Mouse (Mus musculus): ENCODE results near the gene 1700056E22Rik. TPM values are rescaled to one million over a fixed set of nuclear protein-coding genes. Genes with fewer than 3 reads are reported as not detected.

The 1700056E22Rik gene
- polyA plus RNA-seq, 1 experiment from 2014 or later: 0.43 TPM

- no peak overlapping the region for H3K9ac ChIP-seq
- H3K9me3 ChIP-seq (replicated peaks): no peaks in the 10 kb centered on the region
- 52% methylated on average over 6 of the region's 6 CpGs for WGBS (ENCODE audit: insufficient replicate concordance)
- no peaks in the 10 kb centered on the region for H3K36me3 ChIP-seq (replicated peaks)
- H3K27me3 ChIP-seq: no peaks in the 10 kb centered on the region
- H3K27ac ChIP-seq (replicated peaks): no peak overlapping the region
- no peak overlapping the region for H3K4me2 ChIP-seq
- ATAC-seq (ENCODE audit: insufficient read depth): no peak
- no peak overlapping the region for H3K4me3 ChIP-seq (replicated peaks)
- 0 out of 2 replicates have a peak, but pooled peaks cover 4% of the 10 kb centered on the region for H3K4me1 ChIP-seq (replicated peaks)
Measured at GRCm38 (mm10) chr1:184019042-184019721, 14.9 kb downstream of the 1700056E22Rik start.

- Histone ChIP-seq H3K4me1 (replicated peaks) (0 out of 2 replicates have a peak, but pooled peaks cover 4% of the 10 kb centered on the region), H3K9ac (no peak overlapping the region), H3K27ac (replicated peaks) (no peak overlapping the region), H3K27me3 (no peaks in the 10 kb centered on the region), H3K36me3 (replicated peaks) (no peaks in the 10 kb centered on the region), H3K4me2 (no peak overlapping the region), H3K4me3 (replicated peaks) (no peak overlapping the region), H3K9me3 (replicated peaks) (no peaks in the 10 kb centered on the region)
- 60% methylated on average over 2 of the region's 2 CpGs for WGBS (ENCODE audit: insufficient replicate concordance)
- no peak for ATAC-seq (ENCODE audit: insufficient read depth)
Measured at GRCm38 (mm10) chr1:184017606-184018005, 16.5 kb downstream of the 1700056E22Rik start.

- peak; percentile 36; the same call in 1 of the 2 replicates for ATAC-seq (ENCODE audit: insufficient read depth)
- no peak overlapping the region for H3K27ac ChIP-seq (replicated peaks)
- H3K4me2 ChIP-seq: no peak overlapping the region
- H3K4me3 ChIP-seq (replicated peaks): no peak overlapping the region
- H3K9ac ChIP-seq: no peak overlapping the region
- no peaks in the 10 kb centered on the region for H3K27me3 ChIP-seq
- no peaks in the 10 kb centered on the region for H3K9me3 ChIP-seq (replicated peaks)
- WGBS (ENCODE audit: insufficient replicate concordance): 46% methylated on average over 10 of the region's 10 CpGs
- 0 out of 2 replicates have a peak, but pooled peaks cover 4% of the 10 kb centered on the region for H3K4me1 ChIP-seq (replicated peaks)
- H3K36me3 ChIP-seq (replicated peaks): no peaks in the 10 kb centered on the region
Measured at GRCm38 (mm10) chr1:184015995-184016730, 17.9 kb downstream of the 1700056E22Rik start.

GRCm38 (mm10) chr1:184014091-184014490 lies 20.0 kb downstream of the 1700056E22Rik start:
- H3K36me3 ChIP-seq (replicated peaks): no peaks in the 10 kb centered on the region
- no peak overlapping the region for H3K27ac ChIP-seq (replicated peaks)
- WGBS (ENCODE audit: insufficient replicate concordance): 29% methylated on average over 3 of the region's 3 CpGs
- ATAC-seq (ENCODE audit: insufficient read depth): no peak
- no peaks in the 10 kb centered on the region for H3K27me3 ChIP-seq
- H3K9me3 ChIP-seq (replicated peaks): no peaks in the 10 kb centered on the region
- H3K4me1 ChIP-seq (replicated peaks): 0 out of 2 replicates have a peak, but pooled peaks cover 4% of the 10 kb centered on the region
- H3K4me2 ChIP-seq: no peak overlapping the region
- no peak overlapping the region for H3K9ac ChIP-seq
- no peak overlapping the region for H3K4me3 ChIP-seq (replicated peaks)

- Histone ChIP-seq H3K4me3 (replicated peaks) (no peak within 1 kb of the TSS), H3K36me3 (replicated peaks) (no peaks in the 10 kb centered on the region)
Measured at GRCm38 (mm10) chr1:184013106-184013505, 21.0 kb downstream of the 1700056E22Rik start, which contains the start of gene Dusp10. TSS of gene Dusp10 (plus strand) at chr1:184013302.

GRCm38 (mm10) chr1:184011311-184011710 lies 22.8 kb downstream of the 1700056E22Rik start:
- no peaks in the 10 kb centered on the region for H3K36me3 ChIP-seq (replicated peaks)
- no peak for ATAC-seq (ENCODE audit: insufficient read depth)
- H3K4me2 ChIP-seq: no peak overlapping the region
- H3K27me3 ChIP-seq: no peaks in the 10 kb centered on the region
- no peak overlapping the region for H3K9ac ChIP-seq
- no peaks in the 10 kb centered on the region for H3K4me1 ChIP-seq (replicated peaks)
- no peak overlapping the region for H3K4me3 ChIP-seq (replicated peaks)
- no peaks in the 10 kb centered on the region for H3K9me3 ChIP-seq (replicated peaks)
- H3K27ac ChIP-seq (replicated peaks): no peak overlapping the region
- WGBS (ENCODE audit: insufficient replicate concordance): 78% methylated on average over 6 of the region's 6 CpGs

More at GRCm38 (mm10) chr1:184013106-184013505, 21.0 kb downstream of the 1700056E22Rik start, which contains the start of gene Dusp10:
- Histone ChIP-seq H3K27me3 (no peaks in the 10 kb centered on the region), H3K9me3 (replicated peaks) (no peaks in the 10 kb centered on the region), H3K9ac (no peak within 1 kb of the TSS), H3K4me1 (replicated peaks) (0 out of 2 replicates have a peak, but pooled peaks cover 4% of the 10 kb centered on the region), H3K4me2 (no peak within 1 kb of the TSS), H3K27ac (replicated peaks) (no peak within 1 kb of the TSS)
- 81% methylated on average over 4 of the region's 4 CpGs for WGBS (ENCODE audit: insufficient replicate concordance)
- no peak for ATAC-seq (ENCODE audit: insufficient read depth)

GRCm38 (mm10) chr1:184006086-184006485 lies 28.0 kb downstream of the 1700056E22Rik start:
- no peak overlapping the region for H3K9ac ChIP-seq
- H3K27ac ChIP-seq (replicated peaks): no peak overlapping the region
- no peak overlapping the region for H3K4me2 ChIP-seq
- H3K4me3 ChIP-seq (replicated peaks): no peak overlapping the region
- H3K27me3 ChIP-seq: no peaks in the 10 kb centered on the region
- no peaks in the 10 kb centered on the region for H3K36me3 ChIP-seq (replicated peaks)
- no peaks in the 10 kb centered on the region for H3K4me1 ChIP-seq (replicated peaks)
- H3K9me3 ChIP-seq (replicated peaks): no peaks in the 10 kb centered on the region
- no peak for ATAC-seq (ENCODE audit: insufficient read depth)

- no peak for ATAC-seq (ENCODE audit: insufficient read depth)
- Histone ChIP-seq H3K4me3 (replicated peaks) (no peak overlapping the region), H3K27ac (replicated peaks) (no peak overlapping the region), H3K4me1 (replicated peaks) (no peaks in the 10 kb centered on the region), H3K27me3 (no peaks in the 10 kb centered on the region), H3K9ac (no peak overlapping the region), H3K9me3 (replicated peaks) (no peaks in the 10 kb centered on the region), H3K4me2 (no peak overlapping the region), H3K36me3 (replicated peaks) (no peaks in the 10 kb centered on the region)
- 13% methylated on average over 6 of the region's 6 CpGs for WGBS (ENCODE audit: insufficient replicate concordance)
Measured at GRCm38 (mm10) chr1:184005315-184006058, 28.6 kb downstream of the 1700056E22Rik start.

GRCm38 (mm10) chr1:184004311-184004710 lies 29.8 kb downstream of the 1700056E22Rik start:
- 41% methylated on average over 2 of the region's 2 CpGs for WGBS (ENCODE audit: insufficient replicate concordance)

GRCm38 (mm10) chr1:184002470-184002869 lies 31.6 kb downstream of the 1700056E22Rik start:
- Histone ChIP-seq H3K27me3 (no peaks in the 10 kb centered on the region), H3K36me3 (replicated peaks) (no peaks in the 10 kb centered on the region), H3K4me3 (replicated peaks) (no peak overlapping the region), H3K4me2 (no peak overlapping the region), H3K9ac (no peak overlapping the region), H3K9me3 (replicated peaks) (no peaks in the 10 kb centered on the region), H3K27ac (replicated peaks) (no peak overlapping the region), H3K4me1 (replicated peaks) (no peaks in the 10 kb centered on the region)
- 69% methylated on average over 2 of the region's 2 CpGs for WGBS (ENCODE audit: insufficient replicate concordance)
- ATAC-seq (ENCODE audit: insufficient read depth): no peak

More at GRCm38 (mm10) chr1:184004311-184004710, 29.8 kb downstream of the 1700056E22Rik start:
- Histone ChIP-seq H3K9ac (no peak overlapping the region), H3K4me3 (replicated peaks) (no peak overlapping the region), H3K27me3 (no peaks in the 10 kb centered on the region), H3K4me1 (replicated peaks) (no peaks in the 10 kb centered on the region), H3K9me3 (replicated peaks) (no peaks in the 10 kb centered on the region), H3K36me3 (replicated peaks) (no peaks in the 10 kb centered on the region), H3K27ac (replicated peaks) (no peak overlapping the region), H3K4me2 (no peak overlapping the region)
- no peak for ATAC-seq (ENCODE audit: insufficient read depth)

GRCm38 (mm10) chr1:183997207-183997606 lies 36.9 kb downstream of the 1700056E22Rik start:
- no peaks in the 10 kb centered on the region for H3K9me3 ChIP-seq (replicated peaks)
- no peaks in the 10 kb centered on the region for H3K27me3 ChIP-seq
- 48% methylated on average over 2 of the region's 2 CpGs for WGBS (ENCODE audit: insufficient replicate concordance)
- no peak overlapping the region for H3K4me3 ChIP-seq (replicated peaks)
- H3K36me3 ChIP-seq (replicated peaks): no peaks in the 10 kb centered on the region
- no peak overlapping the region for H3K9ac ChIP-seq
- no peak overlapping the region for H3K27ac ChIP-seq (replicated peaks)
- ATAC-seq (ENCODE audit: insufficient read depth): no peak
- no peak overlapping the region for H3K4me2 ChIP-seq
- H3K4me1 ChIP-seq (replicated peaks): no peaks in the 10 kb centered on the region

Data from liver, embryonic 15.5 days (tissue).